Mouse (Mus musculus): ENCODE data around the gene Cdkn2c. TPM values are rescaled to one million over a fixed set of nuclear protein-coding genes. Genes with fewer than 3 reads are reported as not detected.

Gene Cdkn2c
- polyA plus RNA-seq (2012; rRNA removed): 7.0 and 8.2 TPM in 2 replicates

GRCm38 (mm10) chr4:109666461-109667269, at the start of gene Cdkn2c:
Gene Cdkn2c (minus strand): TSS chr4:109667189.

GRCm38 (mm10) chr4:109676218-109677215, 9.5 kb upstream of the Cdkn2c start, which contains the start of gene Faf1:
Gene Faf1 (plus strand): TSS chr4:109676588.

Other genes starting within 250 kb of the Cdkn2c start
- gene Rnf11, start 182.5 kb downstream of the Cdkn2c start, polyA plus RNA-seq (2012; rRNA removed): 20.9 and 22.7 TPM in 2 replicates
- gene 4930522H14Rik, start 135.9 kb downstream of the Cdkn2c start, polyA plus RNA-seq (2012; rRNA removed): not detected in 2 replicates
- 5.0 and 5.3 TPM in 2 replicates for gene Faf1, start 9.4 kb upstream of the Cdkn2c start, polyA plus RNA-seq (2012; rRNA removed)